Mouse (Mus musculus) frontal cortex, adult 2 months (tissue): ENCODE data around the gene Sumf1. TPM values are rescaled to one million over a fixed set of nuclear protein-coding genes. Genes with fewer than 3 reads are reported as not detected.

ENCODE experiments used
- polyA plus RNA-seq: library from polyadenylated mRNA; depleted of rRNA; stranded (reverse); fragments of >200 nt; gene quantifications from 2 replicates; pipeline ENCODE4 v1.2.3, GENCODE M21; 2012; rRNA removed

Gene Sumf1
- polyA plus RNA-seq, 1 experiment: 18.7 TPM

Other genes starting within 250 kb of the Sumf1 start
- 7.9 and 9.3 TPM in 2 replicates for gene Setmar, start 120.5 kb downstream of the Sumf1 start, polyA plus RNA-seq
- 113 and 128 TPM in 2 replicates for gene Itpr1, start 27.5 kb upstream of the Sumf1 start, polyA plus RNA-seq